Mouse (Mus musculus) brain, embryonic 18.5 days (tissue): ENCODE measurements at regions not wholly inside any gene's neighbourhood (a gene's known extent, or its start where the extent isn't known, plus 50 kb on each side); places are given as distances from the start of the nearest gene placed in this dataset.

ENCODE experiments used
- DNase-seq: peaks from one replicate; pipeline ENCODE4 v3.0.0-alpha.2; 2012; ENCODE audit warnings: low read depth, low spot score

- DNase-seq: no peak
Observed at GRCm38 (mm10) chr4:73051511-73051910, 199.1 kb upstream of the Aldoart1 start.

DNA sequence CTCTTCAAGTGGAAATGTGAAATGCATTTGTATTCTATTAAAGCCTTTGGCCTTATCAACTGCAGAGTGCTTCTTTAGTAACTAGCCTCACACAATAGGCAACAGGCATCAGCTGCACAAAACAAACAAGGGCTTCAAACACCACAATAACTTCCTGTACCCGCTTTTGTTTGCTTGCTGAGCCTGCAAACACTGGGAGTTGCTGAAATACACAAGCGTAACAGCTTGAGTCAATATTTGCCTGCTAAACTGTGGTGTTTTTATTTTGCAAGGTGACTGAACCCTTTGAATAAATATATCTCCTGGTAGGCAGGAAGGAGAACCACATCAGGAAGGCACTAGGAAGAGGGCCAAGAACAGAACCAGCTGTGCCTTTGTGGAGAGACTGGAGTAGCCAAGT lies 195.4 kb upstream of the Aldoart1 start:
- no peak for DNase-seq

- DNase-seq: no peak
Observed at GRCm38 (mm10) chr4:73044356-73044755, 191.9 kb upstream of the Aldoart1 start.

- DNase-seq: peak; percentile 58
Observed at GRCm38 (mm10) chr4:73042672-73043071, 190.2 kb upstream of the Aldoart1 start.

DNA sequence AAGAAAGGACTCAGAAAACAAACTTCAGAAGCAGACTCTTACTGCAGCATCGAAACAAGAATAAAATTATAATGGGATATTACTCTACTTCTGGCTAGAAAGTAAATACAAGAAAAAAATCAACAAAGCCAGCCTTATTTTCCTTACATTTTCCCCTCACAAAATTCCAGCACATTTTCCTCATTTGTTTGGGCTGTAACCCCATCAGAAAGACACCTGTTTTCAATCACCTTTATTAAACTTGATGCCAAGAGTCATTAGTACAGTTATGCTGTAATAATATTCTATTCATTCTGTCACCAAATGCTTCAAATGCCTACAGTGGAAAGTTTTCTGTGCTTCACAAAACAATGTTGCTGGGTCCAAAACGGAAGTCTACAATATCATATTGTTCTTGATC lies 189.1 kb upstream of the Aldoart1 start:
- DNase-seq: no peak

- no peak for DNase-seq
Observed at GRCm38 (mm10) chr4:72997686-72998085, 145.3 kb upstream of the Aldoart1 start.

DNA sequence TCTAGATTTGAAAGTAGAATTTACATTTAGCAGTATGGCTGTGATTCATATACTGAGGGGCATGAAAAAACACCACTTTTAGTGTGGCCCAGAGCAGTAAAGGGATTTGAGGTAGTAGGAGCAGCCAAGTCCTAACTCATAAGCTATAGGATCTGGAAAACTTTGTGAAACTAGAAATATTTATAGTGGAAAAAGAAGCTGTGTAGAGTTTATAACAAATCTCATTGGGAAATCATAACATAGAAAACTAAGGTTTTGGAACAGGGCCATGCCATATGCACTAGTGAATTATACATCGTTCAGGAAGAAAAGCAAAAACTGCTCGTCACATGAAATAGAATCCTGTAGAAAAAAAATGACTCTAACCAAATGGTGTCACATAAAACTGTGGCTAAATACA lies 143.7 kb upstream of the Aldoart1 start:
- peak; percentile 60 for DNase-seq

- no peak for DNase-seq
Observed at GRCm38 (mm10) chr4:72946369-72946981, 94.0 kb upstream of the Aldoart1 start.

DNA sequence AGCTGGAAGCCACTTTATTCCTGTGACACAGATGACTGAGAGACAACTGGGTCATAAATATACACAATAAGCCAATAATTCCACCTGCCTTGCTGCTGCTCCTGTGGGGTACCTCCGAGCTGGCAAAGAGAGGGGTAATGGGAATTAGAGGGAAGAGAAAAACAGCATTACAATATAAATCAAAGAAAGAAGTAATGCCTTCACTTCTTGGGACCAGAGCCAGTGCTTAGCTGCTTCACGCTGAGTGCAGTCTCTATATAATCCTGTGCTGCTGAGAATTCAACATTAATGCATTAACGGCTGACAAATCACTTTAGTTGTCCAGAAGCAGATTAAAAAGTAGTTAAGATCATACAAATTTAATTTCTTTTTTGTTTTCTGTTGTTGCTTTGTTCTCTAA lies 71.0 kb upstream of the Aldoart1 start:
- no peak for DNase-seq

DNA sequence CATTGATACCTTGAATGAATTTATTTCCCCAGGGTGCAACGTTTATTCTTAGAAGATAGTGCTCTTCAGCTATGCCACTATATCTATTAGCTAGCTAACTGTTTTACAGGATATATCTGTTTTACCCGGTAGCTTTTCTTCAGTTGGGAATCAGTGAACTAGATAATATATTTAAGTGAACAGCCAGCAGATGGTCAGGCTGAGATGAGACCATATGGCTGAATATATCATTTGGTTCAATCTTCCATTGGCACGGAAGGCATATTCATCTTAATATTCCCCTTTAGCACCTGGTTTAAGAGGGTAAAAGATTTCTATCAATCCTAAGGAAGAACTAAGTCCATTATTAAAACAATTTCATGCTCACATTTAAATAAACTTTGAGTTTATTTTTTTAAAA lies 62.6 kb upstream of the Aldoart1 start:
- no peak for DNase-seq
